Mouse (Mus musculus): Measurements from ENCODE around the gene Hspa1l. TPM values are rescaled to one million over a fixed set of nuclear protein-coding genes. Genes with fewer than 3 reads are reported as not detected.
"Not testable (repeated sequence)": the region's sequence is repeated elsewhere in the genome, so short reads cannot be mapped to it uniquely, and the experiment has no call there.

Gene Hspa1l
- polyA plus RNA-seq, 1 experiment from 2014 or later: 2.3 TPM

DNA sequence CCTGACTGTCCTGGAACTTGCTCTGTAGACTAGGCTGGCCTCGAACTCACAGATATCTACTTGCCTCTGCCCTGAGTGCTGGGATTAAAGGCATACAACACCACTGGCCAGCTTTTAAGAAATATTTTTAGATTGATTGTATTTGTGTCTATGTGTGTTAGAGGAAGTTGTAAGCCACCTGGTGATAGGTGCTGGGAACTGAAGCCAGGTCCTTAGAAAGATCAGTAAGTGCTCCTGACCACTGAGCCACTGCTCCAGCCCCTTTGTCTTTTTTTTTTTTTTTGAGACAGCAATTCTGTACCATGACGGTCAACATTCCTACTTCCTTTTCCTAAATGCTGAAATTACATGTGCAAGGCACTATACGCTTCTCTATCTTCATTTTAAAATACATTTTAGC lies 19.2 kb upstream of the Hspa1l start:
- Histone ChIP-seq H3K4me1 (peaks cover 9% of the 10 kb centered on the region; the same call in 1 of the 2 replicates), H3K9me3 (no peaks in the 10 kb centered on the region), H3K4me2 (replicated peaks) (peak overlapping the region; percentile 84), H3K27ac (no peak overlapping the region), H3K27me3 (replicated peaks) (peaks cover 15% of the 10 kb centered on the region), H3K4me3 (no peak overlapping the region), H3K9ac (no peak overlapping the region), H3K36me3 (peaks cover 18% of the 10 kb centered on the region)
- ATAC-seq (ENCODE audit: low FRiP score, low read depth): no peak
- 93% methylated on average over 3 of the region's 3 CpGs for WGBS

DNA sequence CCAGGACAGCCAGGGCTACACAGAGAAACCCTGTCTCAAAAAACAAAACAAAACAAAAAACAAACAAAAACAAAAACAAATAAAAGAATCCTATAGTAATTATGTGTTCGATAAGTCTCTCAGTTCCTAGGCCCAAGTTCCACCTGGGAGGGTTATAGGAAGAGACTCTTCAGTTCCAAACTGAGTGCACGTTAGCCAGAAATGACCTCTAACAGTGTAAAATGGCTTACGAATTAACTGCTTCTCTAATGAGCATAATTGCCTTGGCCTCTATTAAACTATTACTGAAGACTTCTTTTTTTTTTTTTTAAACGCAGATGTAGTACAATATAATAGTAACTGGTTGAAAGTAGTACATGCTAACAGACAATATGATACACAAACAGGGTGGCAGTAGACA lies 18.6 kb upstream of the Hspa1l start:
- WGBS: 94% methylated on average over 4 of the region's 4 CpGs
- no peaks in the 10 kb centered on the region for H3K9me3 ChIP-seq
- ATAC-seq (ENCODE audit: low FRiP score, low read depth): no peak
- H3K4me2 ChIP-seq (replicated peaks): no peak overlapping the region
- H3K36me3 ChIP-seq: peaks cover 18% of the 10 kb centered on the region
- no peak overlapping the region for H3K4me3 ChIP-seq
- no peak overlapping the region for H3K27ac ChIP-seq
- H3K9ac ChIP-seq: no peak overlapping the region
- H3K27me3 ChIP-seq (replicated peaks): peaks cover 15% of the 10 kb centered on the region
- H3K4me1 ChIP-seq: peaks cover 9% of the 10 kb centered on the region; the same call in 1 of the 2 replicates

DNA sequence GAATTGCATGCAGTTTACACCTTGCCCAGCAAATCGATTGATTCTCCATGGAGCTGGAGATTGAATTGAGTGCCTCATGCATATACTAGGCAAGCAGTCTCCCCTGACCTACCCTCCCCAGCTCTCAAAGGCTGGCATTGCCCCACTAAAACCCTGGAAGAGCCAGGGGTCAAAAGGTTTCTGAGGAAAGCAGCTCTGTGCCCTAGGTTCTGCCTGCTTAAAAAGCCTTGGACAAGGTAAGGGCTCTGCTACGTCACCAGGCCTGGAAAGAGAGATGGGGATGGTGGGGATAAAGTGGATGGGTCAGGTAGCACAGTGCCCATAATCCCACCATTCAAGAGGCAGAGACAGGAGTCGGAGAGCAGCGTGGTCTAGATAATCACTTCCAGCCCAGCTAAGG lies 17.7 kb upstream of the Hspa1l start:
- peaks cover 15% of the 10 kb centered on the region for H3K27me3 ChIP-seq (replicated peaks)
- no peak for ATAC-seq (ENCODE audit: low FRiP score, low read depth)
- H3K4me3 ChIP-seq: no peak overlapping the region
- no peak overlapping the region for H3K9ac ChIP-seq
- WGBS: 82% methylated on average over 4 of the region's 4 CpGs
- no peaks in the 10 kb centered on the region for H3K9me3 ChIP-seq
- no peak overlapping the region for H3K4me2 ChIP-seq (replicated peaks)
- H3K4me1 ChIP-seq: peaks cover 14% of the 10 kb centered on the region
- peaks cover 12% of the 10 kb centered on the region for H3K36me3 ChIP-seq
- H3K27ac ChIP-seq: no peak overlapping the region

DNA sequence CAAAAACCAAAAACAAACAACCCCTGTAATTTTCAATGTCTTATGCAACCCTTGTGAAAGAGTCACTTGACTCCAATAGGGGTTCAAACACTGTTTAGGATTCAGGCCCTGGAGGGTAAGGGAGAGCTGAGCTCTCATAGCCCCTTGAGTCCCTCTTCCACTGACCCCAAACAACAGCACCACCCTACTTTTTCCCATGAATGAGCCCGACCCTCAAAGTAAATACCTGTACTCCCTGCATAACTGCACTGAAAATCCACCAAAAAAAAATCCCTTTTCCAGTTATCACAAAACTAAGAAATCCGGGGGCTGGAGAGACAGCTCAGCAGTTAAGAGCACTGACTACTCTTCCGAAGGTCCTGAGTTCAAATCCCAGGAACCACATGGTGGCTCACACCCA lies 16.6 kb upstream of the Hspa1l start:
- 84% methylated on average over 3 of the region's 3 CpGs for whole genome bisulfite sequencing

DNA sequence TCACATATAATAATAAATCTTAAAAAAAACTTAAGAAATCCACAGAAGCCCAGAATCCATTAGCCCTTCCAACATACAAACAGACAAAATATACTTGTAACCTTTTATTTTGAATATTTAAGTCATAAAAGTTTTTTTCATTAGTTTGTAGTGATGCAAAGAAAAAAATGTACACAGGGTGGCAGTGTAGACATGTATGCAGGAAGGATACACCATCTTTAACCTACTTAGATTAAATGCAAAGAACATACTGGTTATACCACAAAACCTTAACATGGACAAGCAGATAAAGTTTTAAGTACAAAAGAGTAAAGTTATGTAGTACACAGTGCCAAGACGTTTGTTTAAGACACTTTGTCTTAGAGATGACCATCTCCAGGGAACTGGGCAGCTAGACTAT lies 16.2 kb upstream of the Hspa1l start:
- peaks cover 9% of the 10 kb centered on the region for H3K4me1 ChIP-seq
- WGBS: 57% methylated on average over 1 of the region's 1 CpGs
- H3K9ac ChIP-seq: no peak overlapping the region
- ATAC-seq (ENCODE audit: low FRiP score, low read depth): no peak
- no peak overlapping the region for H3K4me2 ChIP-seq (replicated peaks)
- no peak overlapping the region for H3K27ac ChIP-seq
- H3K36me3 ChIP-seq: no peaks in the 10 kb centered on the region; the same call in 1 of the 2 replicates
- peaks cover 19% of the 10 kb centered on the region for H3K27me3 ChIP-seq (replicated peaks)
- H3K9me3 ChIP-seq: no peaks in the 10 kb centered on the region
- H3K4me3 ChIP-seq: no peak overlapping the region

More for the DNA sequence above, 16.6 kb upstream of the Hspa1l start:
- H3K27me3 ChIP-seq (replicated peaks): peaks cover 15% of the 10 kb centered on the region
- H3K9ac ChIP-seq: no peak overlapping the region
- H3K27ac ChIP-seq: no peak overlapping the region
- H3K4me3 ChIP-seq: no peak overlapping the region
- peaks cover 1% of the 10 kb centered on the region for H3K36me3 ChIP-seq
- H3K4me2 ChIP-seq (replicated peaks): no peak overlapping the region
- peaks cover 10% of the 10 kb centered on the region for H3K4me1 ChIP-seq
- ATAC-seq (ENCODE audit: low FRiP score, low read depth): no peak
- no peaks in the 10 kb centered on the region for H3K9me3 ChIP-seq

DNA sequence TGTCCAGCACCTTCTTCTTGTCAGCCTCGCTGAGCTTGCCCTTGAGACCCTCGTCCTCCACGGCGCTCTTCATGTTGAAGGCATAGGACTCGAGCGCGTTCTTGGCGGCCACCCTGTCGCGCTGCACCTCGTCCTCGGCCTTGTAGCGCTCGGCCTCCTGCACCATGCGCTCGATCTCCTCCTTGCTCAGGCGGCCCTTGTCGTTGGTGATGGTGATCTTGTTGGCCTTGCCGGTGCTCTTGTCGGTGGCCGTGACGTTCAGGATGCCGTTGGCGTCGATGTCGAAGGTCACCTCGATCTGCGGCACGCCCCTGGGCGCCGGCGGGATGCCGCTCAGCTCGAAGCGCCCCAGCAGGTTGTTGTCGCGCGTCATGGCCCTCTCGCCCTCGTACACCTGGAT lies 15.2 kb upstream of the Hspa1l start:
- not testable (repeated sequence) for H3K9ac ChIP-seq; ATAC-seq (ENCODE audit: low FRiP score, low read depth); H3K36me3 ChIP-seq; H3K27ac ChIP-seq; H3K4me2 ChIP-seq (replicated peaks); H3K4me3 ChIP-seq; H3K9me3 ChIP-seq; H3K4me1 ChIP-seq
- WGBS: 19% methylated on average over 35 of the region's 40 CpGs
- H3K27me3 ChIP-seq (replicated peaks): peaks cover 20% of the 10 kb centered on the region

DNA sequence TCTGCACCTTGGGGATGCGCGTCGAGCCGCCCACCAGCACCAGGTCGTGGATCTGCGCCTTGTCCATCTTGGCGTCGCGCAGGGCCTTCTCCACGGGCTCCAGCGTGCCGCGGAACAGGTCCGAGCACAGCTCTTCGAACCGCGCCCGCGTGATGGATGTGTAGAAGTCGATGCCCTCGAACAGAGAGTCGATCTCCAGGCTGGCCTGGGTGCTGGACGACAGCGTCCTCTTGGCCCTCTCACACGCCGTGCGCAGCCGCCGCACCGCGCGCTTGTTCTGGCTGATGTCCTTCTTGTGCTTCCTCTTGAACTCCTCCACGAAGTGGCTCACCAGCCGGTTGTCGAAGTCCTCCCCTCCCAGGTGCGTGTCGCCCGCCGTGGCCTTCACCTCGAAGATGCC lies 14.5 kb upstream of the Hspa1l start:
- H3K27me3 ChIP-seq (replicated peaks): peaks cover 20% of the 10 kb centered on the region
- not testable (repeated sequence) for H3K4me1 ChIP-seq; H3K27ac ChIP-seq; H3K4me2 ChIP-seq (replicated peaks); H3K9me3 ChIP-seq; H3K36me3 ChIP-seq; H3K4me3 ChIP-seq; ATAC-seq (ENCODE audit: low FRiP score, low read depth); H3K9ac ChIP-seq
- WGBS: 36% methylated on average over 26 of the region's 40 CpGs

DNA sequence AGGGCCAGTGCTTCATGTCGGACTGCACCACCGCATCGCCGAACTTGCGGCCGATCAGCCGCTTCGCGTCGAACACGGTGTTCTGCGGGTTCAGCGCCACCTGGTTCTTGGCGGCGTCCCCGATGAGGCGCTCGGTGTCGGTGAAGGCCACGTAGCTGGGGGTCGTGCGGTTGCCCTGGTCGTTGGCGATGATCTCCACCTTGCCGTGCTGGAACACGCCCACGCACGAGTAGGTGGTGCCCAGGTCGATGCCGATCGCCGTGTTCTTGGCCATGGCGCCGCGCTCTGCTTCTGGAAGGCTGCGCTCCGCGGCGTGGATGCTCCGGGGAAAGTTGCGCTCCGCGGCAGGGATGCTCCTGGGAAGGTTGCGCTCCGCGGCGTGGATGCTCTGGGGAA lies 13.8 kb upstream of the Hspa1l start:
- H3K36me3 ChIP-seq, H3K9me3 ChIP-seq, H3K27ac ChIP-seq, H3K4me1 ChIP-seq, H3K9ac ChIP-seq: not testable (repeated sequence)
- Histone ChIP-seq H3K4me3 (peak overlapping the region; percentile 40), H3K27me3 (replicated peaks) (peaks cover 20% of the 10 kb centered on the region), H3K4me2 (replicated peaks) (peak overlapping the region; percentile 78)
- WGBS: 3% methylated on average over 33 of the region's 47 CpGs
- peak; percentile 71 for ATAC-seq (ENCODE audit: low FRiP score, low read depth)

DNA sequence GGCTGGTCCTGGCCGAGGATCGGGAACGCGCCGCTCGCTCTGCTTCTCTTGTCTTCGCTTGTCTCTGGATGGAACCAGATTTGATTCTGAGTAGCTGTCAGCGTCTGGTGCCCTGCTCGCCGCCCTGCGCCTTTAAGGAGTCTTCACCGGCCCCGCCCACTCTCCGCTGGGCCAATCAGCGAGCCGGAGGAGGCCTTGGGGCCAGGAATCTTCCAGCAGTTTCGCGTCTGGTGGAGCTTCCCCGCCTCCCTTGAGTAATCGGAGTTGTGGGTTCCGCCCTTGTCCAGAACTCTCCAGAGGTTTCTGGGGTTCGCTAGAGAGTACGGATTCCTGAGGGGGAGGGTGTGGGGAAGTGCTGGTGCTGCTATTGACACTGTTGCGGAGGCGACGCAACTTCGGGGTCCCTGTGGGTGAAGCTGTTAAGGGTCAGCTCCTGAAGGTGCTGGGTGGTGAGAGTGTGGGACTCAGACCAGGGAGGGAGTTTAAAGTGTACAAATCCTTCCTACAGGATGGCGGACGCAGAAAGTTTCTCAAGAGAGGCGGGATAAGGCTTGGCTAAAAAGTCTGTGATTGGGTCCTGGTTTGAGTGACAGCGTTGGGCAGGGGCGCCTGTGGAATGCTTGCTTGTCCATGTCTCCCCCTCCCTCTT lies 13.2 kb upstream of the Hspa1l start, which contains the start of gene Hspa1b:
Hspa1b (minus strand) TSS at position 109 of the 649 bp plus-strand sequence.
- not testable (repeated sequence) for H3K9me3 ChIP-seq, H3K4me1 ChIP-seq, H3K27ac ChIP-seq, H3K36me3 ChIP-seq
- ATAC-seq (ENCODE audit: low FRiP score, low read depth): peak; percentile 95
- WGBS: under 1% methylated on average over 32 of the region's 32 CpGs
- Histone ChIP-seq H3K4me3 (peak within 1 kb of the TSS; percentile 40), H3K9ac (0 out of 2 replicates have a peak within 1 kb of the TSS, but pooled peaks have one; percentile 33), H3K4me2 (replicated peaks) (peak within 1 kb of the TSS; percentile 78), H3K27me3 (replicated peaks) (peaks cover 20% of the 10 kb centered on the region)

DNA sequence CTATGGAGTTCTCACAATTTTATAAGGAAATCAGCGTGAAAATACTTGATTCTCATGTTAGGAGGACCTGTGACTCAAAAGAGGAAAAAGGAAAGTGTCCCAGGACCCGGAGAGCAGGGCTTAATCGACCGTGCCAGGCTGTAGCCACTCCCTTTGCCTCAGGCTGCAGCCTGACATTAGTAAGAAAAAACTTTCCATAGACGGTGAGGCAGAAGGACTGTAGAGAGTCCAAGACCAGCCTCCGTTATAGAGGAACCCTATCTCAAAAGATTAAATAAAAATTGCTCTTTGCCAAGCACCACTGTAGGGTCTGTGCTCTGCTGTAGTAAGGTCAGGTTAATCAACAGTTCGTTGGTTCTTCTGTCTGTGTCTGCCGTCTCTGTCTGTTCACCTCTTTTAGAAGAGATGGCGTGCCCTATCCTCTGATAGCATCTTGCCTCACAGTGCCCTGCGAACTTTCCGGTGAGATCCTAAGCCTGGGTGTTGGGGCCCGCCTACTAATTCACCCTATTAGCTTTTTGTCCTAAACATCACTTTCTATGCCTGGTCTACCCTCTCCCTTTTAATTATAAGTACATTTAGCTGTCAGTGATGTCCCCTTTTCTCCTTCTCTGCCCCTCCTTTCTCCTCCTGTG lies 12.5 kb upstream of the Hspa1l start:
- peak overlapping the region; percentile 40 for H3K4me3 ChIP-seq
- peak overlapping the region; percentile 78 for H3K4me2 ChIP-seq (replicated peaks)
- H3K9ac ChIP-seq: 0 out of 2 replicates have a peak overlapping the region, but pooled peaks have one; percentile 33
- no peaks in the 10 kb centered on the region for H3K9me3 ChIP-seq
- H3K27me3 ChIP-seq (replicated peaks): peaks cover 17% of the 10 kb centered on the region
- no peaks in the 10 kb centered on the region for H3K36me3 ChIP-seq
- ATAC-seq (ENCODE audit: low FRiP score, low read depth): no peak
- no peak overlapping the region for H3K27ac ChIP-seq
- WGBS: 16% methylated on average over 12 of the region's 12 CpGs
- peaks cover 9% of the 10 kb centered on the region for H3K4me1 ChIP-seq

DNA sequence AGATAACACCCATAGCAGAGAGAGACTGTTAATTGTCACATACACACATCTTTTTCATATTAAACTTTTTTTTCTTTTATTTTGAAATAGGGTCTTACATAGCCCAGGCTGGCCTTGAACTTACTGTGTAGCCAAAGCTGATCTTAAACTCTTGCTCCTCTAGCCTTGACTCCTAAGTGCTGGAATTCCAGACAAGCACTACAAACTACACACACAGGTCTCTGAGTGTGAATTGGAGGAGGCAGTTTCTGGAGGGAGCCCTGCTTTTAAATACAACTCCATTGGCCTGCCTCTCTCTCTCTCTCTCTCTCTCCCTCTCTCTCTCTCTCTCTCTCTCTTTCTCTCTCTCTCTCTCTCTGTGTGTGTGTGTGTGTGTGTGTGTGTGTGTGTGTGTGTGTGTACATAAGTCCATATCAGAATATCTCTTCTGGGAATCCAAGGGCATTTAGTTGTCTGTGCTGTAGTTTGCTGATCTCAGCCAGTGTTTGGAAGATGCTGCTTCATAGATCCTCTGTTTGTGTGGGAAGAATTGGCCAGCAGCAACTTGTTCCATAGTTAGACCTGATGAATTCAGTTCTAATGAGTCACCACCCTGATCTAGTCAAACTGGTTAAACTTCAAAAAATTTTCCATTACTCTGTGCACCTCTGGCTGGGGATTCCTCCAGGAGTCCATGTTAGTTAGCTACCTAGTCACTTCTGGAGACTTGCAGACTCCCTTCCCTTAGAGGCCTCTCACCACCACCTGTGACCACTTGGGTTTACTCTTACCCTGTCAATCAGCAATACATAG lies 11.6 kb upstream of the Hspa1l start:
- Histone ChIP-seq H3K9ac (no peak overlapping the region), H3K36me3 (no peaks in the 10 kb centered on the region), H3K4me3 (no peak overlapping the region), H3K27ac (no peak overlapping the region), H3K27me3 (replicated peaks) (peaks cover 8% of the 10 kb centered on the region), H3K9me3 (no peaks in the 10 kb centered on the region), H3K4me2 (replicated peaks) (no peak overlapping the region), H3K4me1 (peaks cover 9% of the 10 kb centered on the region)
- no peak for ATAC-seq (ENCODE audit: low FRiP score, low read depth)

DNA sequence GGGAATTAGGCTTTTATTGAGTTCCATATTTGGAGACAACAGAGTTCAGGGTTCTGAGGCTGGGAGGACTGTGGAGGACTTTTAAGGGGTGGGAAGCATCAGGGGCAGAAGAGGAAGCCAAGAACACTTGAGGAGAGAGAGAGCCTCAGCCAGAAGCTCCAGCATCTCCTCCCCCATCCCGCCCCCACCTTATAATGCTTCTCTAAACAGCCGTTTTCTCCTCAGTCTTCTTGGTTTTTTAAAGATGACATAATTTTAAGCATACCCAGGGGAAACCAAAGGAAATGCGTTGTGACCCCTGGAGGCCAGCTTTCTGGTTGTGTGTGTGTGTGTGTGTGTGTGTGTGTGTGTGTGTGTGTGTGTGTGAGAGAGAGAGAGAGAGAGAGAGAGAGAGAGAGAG lies 10.4 kb upstream of the Hspa1l start:
- Histone ChIP-seq H3K27me3 (replicated peaks) (peaks cover 6% of the 10 kb centered on the region), H3K9me3 (no peaks in the 10 kb centered on the region), H3K9ac (no peak overlapping the region), H3K4me1 (peaks cover 9% of the 10 kb centered on the region), H3K4me3 (no peak overlapping the region), H3K27ac (no peak overlapping the region), H3K36me3 (no peaks in the 10 kb centered on the region), H3K4me2 (replicated peaks) (no peak overlapping the region)
- ATAC-seq (ENCODE audit: low FRiP score, low read depth): no peak
- WGBS: 41% methylated on average over 3 of the region's 3 CpGs
